Mouse (Mus musculus): Measurements from ENCODE around the gene Pdia5. TPM values are rescaled to one million over a fixed set of nuclear protein-coding genes. Genes with fewer than 3 reads are reported as not detected.

Gene Pdia5
- polyA plus RNA-seq, 1 experiment from 2014 or later, result 27.7 TPM

- Histone ChIP-seq H3K9ac (ENCODE audit: low read depth, low read length) (no peak overlapping the region), H3K4me2 (ENCODE audit: low read depth, low read length) (no peak overlapping the region), H3K36me3 (ENCODE audit: control insufficient read depth, insufficient read depth, low read length) (no peaks in the 10 kb centered on the region), H3K27me3 (replicated peaks; ENCODE audit: control insufficient read depth, insufficient read depth, low read length) (no peaks in the 10 kb centered on the region), H3K4me3 (ENCODE audit: low read depth, low read length) (no peak overlapping the region), H3K27ac (replicated peaks; ENCODE audit: low read depth, low read length) (no peak overlapping the region), H3K9me3 (ENCODE audit: control insufficient read depth, low read length) (no peaks in the 10 kb centered on the region), H3K4me1 (ENCODE audit: control insufficient read depth, insufficient read depth, low read length) (peaks cover 6% of the 10 kb centered on the region; the same call in 1 of the 2 replicates)
- WGBS, result 37% methylated on average over 11 of the region's 11 CpGs
- DNase-seq (ENCODE audit: low spot score) (no peak), ATAC-seq (ENCODE audit: low read depth) (peak; percentile 81)
Observed at GRCm38 (mm10) chr16:35509331-35510070, 18.8 kb upstream of the Pdia5 start.

GRCm38 (mm10) chr16:35508581-35508980 is 17.9 kb upstream of the Pdia5 start:
- H3K9ac ChIP-seq (ENCODE audit: low read depth, low read length), result no peak overlapping the region
- ATAC-seq (ENCODE audit: low read depth) (no peak), DNase-seq (ENCODE audit: low spot score) (no peak)
- H3K4me1 ChIP-seq (ENCODE audit: control insufficient read depth, insufficient read depth, low read length), result peaks cover 6% of the 10 kb centered on the region; the same call in 1 of the 2 replicates
- no peaks in the 10 kb centered on the region for H3K36me3 ChIP-seq (ENCODE audit: control insufficient read depth, insufficient read depth, low read length)
- WGBS, result 84% methylated on average over 6 of the region's 6 CpGs
- H3K27ac ChIP-seq (replicated peaks; ENCODE audit: low read depth, low read length), result no peak overlapping the region
- H3K4me2 ChIP-seq (ENCODE audit: low read depth, low read length), result no peak overlapping the region
- H3K9me3 ChIP-seq (ENCODE audit: control insufficient read depth, low read length), result no peaks in the 10 kb centered on the region
- no peak overlapping the region for H3K4me3 ChIP-seq (ENCODE audit: low read depth, low read length)
- H3K27me3 ChIP-seq (replicated peaks; ENCODE audit: control insufficient read depth, insufficient read depth, low read length), result no peaks in the 10 kb centered on the region

- Histone ChIP-seq H3K9ac (ENCODE audit: low read depth, low read length) (no peak overlapping the region), H3K4me1 (ENCODE audit: control insufficient read depth, insufficient read depth, low read length) (peaks cover 6% of the 10 kb centered on the region; the same call in 1 of the 2 replicates), H3K4me3 (ENCODE audit: low read depth, low read length) (no peak overlapping the region), H3K36me3 (ENCODE audit: control insufficient read depth, insufficient read depth, low read length) (no peaks in the 10 kb centered on the region), H3K27me3 (replicated peaks; ENCODE audit: control insufficient read depth, insufficient read depth, low read length) (no peaks in the 10 kb centered on the region), H3K27ac (replicated peaks; ENCODE audit: low read depth, low read length) (no peak overlapping the region), H3K4me2 (ENCODE audit: low read depth, low read length) (no peak overlapping the region), H3K9me3 (ENCODE audit: control insufficient read depth, low read length) (no peaks in the 10 kb centered on the region)
- no peak for ATAC-seq (ENCODE audit: low read depth)
- 95% methylated on average over 4 of the region's 4 CpGs for WGBS
- no peak for DNase-seq (ENCODE audit: low spot score)
Observed at GRCm38 (mm10) chr16:35505786-35506185, 15.1 kb upstream of the Pdia5 start.

- Histone ChIP-seq H3K4me2 (ENCODE audit: low read depth, low read length) (no peak overlapping the region), H3K4me1 (ENCODE audit: control insufficient read depth, insufficient read depth, low read length) (no peaks in the 10 kb centered on the region), H3K4me3 (ENCODE audit: low read depth, low read length) (no peak overlapping the region), H3K9ac (ENCODE audit: low read depth, low read length) (no peak overlapping the region), H3K9me3 (ENCODE audit: control insufficient read depth, low read length) (no peaks in the 10 kb centered on the region; the same call in 1 of the 2 replicates), H3K36me3 (ENCODE audit: control insufficient read depth, insufficient read depth, low read length) (no peaks in the 10 kb centered on the region), H3K27ac (replicated peaks; ENCODE audit: low read depth, low read length) (no peak overlapping the region), H3K27me3 (replicated peaks; ENCODE audit: control insufficient read depth, insufficient read depth, low read length) (no peaks in the 10 kb centered on the region)
- no peak for DNase-seq (ENCODE audit: low spot score)
- 85% methylated on average over 8 of the region's 8 CpGs for WGBS
- ATAC-seq (ENCODE audit: low read depth), result no peak
Observed at GRCm38 (mm10) chr16:35504266-35504665, 13.6 kb upstream of the Pdia5 start.

- no peak overlapping the region for H3K4me3 ChIP-seq (ENCODE audit: low read depth, low read length)
- DNase-seq (ENCODE audit: low spot score) (no peak), ATAC-seq (ENCODE audit: low read depth) (no peak)
- no peaks in the 10 kb centered on the region for H3K36me3 ChIP-seq (ENCODE audit: control insufficient read depth, insufficient read depth, low read length)
- no peaks in the 10 kb centered on the region for H3K4me1 ChIP-seq (ENCODE audit: control insufficient read depth, insufficient read depth, low read length)
- H3K9ac ChIP-seq (ENCODE audit: low read depth, low read length), result no peak overlapping the region
- no peaks in the 10 kb centered on the region; the same call in 1 of the 2 replicates for H3K9me3 ChIP-seq (ENCODE audit: control insufficient read depth, low read length)
- WGBS, result 84% methylated on average over 11 of the region's 11 CpGs
- H3K4me2 ChIP-seq (ENCODE audit: low read depth, low read length), result no peak overlapping the region
- no peak overlapping the region for H3K27ac ChIP-seq (replicated peaks; ENCODE audit: low read depth, low read length)
- no peaks in the 10 kb centered on the region for H3K27me3 ChIP-seq (replicated peaks; ENCODE audit: control insufficient read depth, insufficient read depth, low read length)
Observed at GRCm38 (mm10) chr16:35502456-35502855, 11.8 kb upstream of the Pdia5 start.

- no peak overlapping the region for H3K27ac ChIP-seq (replicated peaks; ENCODE audit: low read depth, low read length)
- H3K27me3 ChIP-seq (replicated peaks; ENCODE audit: control insufficient read depth, insufficient read depth, low read length), result no peaks in the 10 kb centered on the region
- H3K9me3 ChIP-seq (ENCODE audit: control insufficient read depth, low read length), result no peaks in the 10 kb centered on the region; the same call in 1 of the 2 replicates
- DNase-seq (ENCODE audit: low spot score), result no peak
- H3K36me3 ChIP-seq (ENCODE audit: control insufficient read depth, insufficient read depth, low read length), result no peaks in the 10 kb centered on the region
- H3K4me1 ChIP-seq (ENCODE audit: control insufficient read depth, insufficient read depth, low read length), result no peaks in the 10 kb centered on the region
- H3K4me2 ChIP-seq (ENCODE audit: low read depth, low read length), result no peak overlapping the region
- ATAC-seq (ENCODE audit: low read depth), result no peak
- no peak overlapping the region for H3K4me3 ChIP-seq (ENCODE audit: low read depth, low read length)
- no peak overlapping the region for H3K9ac ChIP-seq (ENCODE audit: low read depth, low read length)
- WGBS, result 69% methylated on average over 4 of the region's 4 CpGs
Observed at GRCm38 (mm10) chr16:35501106-35501760, 10.6 kb upstream of the Pdia5 start.

GRCm38 (mm10) chr16:35500342-35500741 is 9.7 kb upstream of the Pdia5 start:
- H3K4me2 ChIP-seq (ENCODE audit: low read depth, low read length), result no peak overlapping the region
- H3K36me3 ChIP-seq (ENCODE audit: control insufficient read depth, insufficient read depth, low read length), result no peaks in the 10 kb centered on the region
- no peak overlapping the region for H3K4me3 ChIP-seq (ENCODE audit: low read depth, low read length)
- H3K9me3 ChIP-seq (ENCODE audit: control insufficient read depth, low read length), result no peaks in the 10 kb centered on the region; the same call in 1 of the 2 replicates
- DNase-seq (ENCODE audit: low spot score) (no peak), ATAC-seq (ENCODE audit: low read depth) (no peak)
- H3K4me1 ChIP-seq (ENCODE audit: control insufficient read depth, insufficient read depth, low read length), result no peaks in the 10 kb centered on the region
- H3K27me3 ChIP-seq (replicated peaks; ENCODE audit: control insufficient read depth, insufficient read depth, low read length), result no peaks in the 10 kb centered on the region
- WGBS, result 84% methylated on average over 3 of the region's 3 CpGs
- no peak overlapping the region for H3K9ac ChIP-seq (ENCODE audit: low read depth, low read length)
- no peak overlapping the region for H3K27ac ChIP-seq (replicated peaks; ENCODE audit: low read depth, low read length)

- H3K27ac ChIP-seq (replicated peaks; ENCODE audit: low read depth, low read length), result no peak overlapping the region
- H3K4me1 ChIP-seq (ENCODE audit: control insufficient read depth, insufficient read depth, low read length), result peaks cover 13% of the 10 kb centered on the region
- peak overlapping the region; percentile 66 for H3K4me3 ChIP-seq (ENCODE audit: low read depth, low read length)
- DNase-seq (ENCODE audit: low spot score) (no peak), ATAC-seq (ENCODE audit: low read depth) (no peak)
- H3K9ac ChIP-seq (ENCODE audit: low read depth, low read length), result peak overlapping the region; percentile 69
- WGBS, result 9% methylated on average over 10 of the region's 10 CpGs
- no peaks in the 10 kb centered on the region for H3K27me3 ChIP-seq (replicated peaks; ENCODE audit: control insufficient read depth, insufficient read depth, low read length)
- H3K36me3 ChIP-seq (ENCODE audit: control insufficient read depth, insufficient read depth, low read length), result no peaks in the 10 kb centered on the region
- peak overlapping the region; percentile 84 for H3K4me2 ChIP-seq (ENCODE audit: low read depth, low read length)
- H3K9me3 ChIP-seq (ENCODE audit: control insufficient read depth, low read length), result no peaks in the 10 kb centered on the region
Observed at GRCm38 (mm10) chr16:35489793-35490192, 880 bp downstream of the Pdia5 start.
